Mouse (Mus musculus): Measurements from ENCODE around the gene Ift80. TPM values are rescaled to one million over a fixed set of nuclear protein-coding genes. Genes with fewer than 3 reads are reported as not detected.
A peak's percentile ranks its signal among the peaks of the same experiment; 100 is the strongest.
"Not testable (repeated sequence)": the region's sequence is repeated elsewhere in the genome, so short reads cannot be mapped to it uniquely, and the experiment has no call there.

The Ift80 gene
- 10 to 100 TPM; 22.4 to 29.5 TPM for total RNA-seq (2021)
- long read RNA-seq, experiment 1, full-length matches to known transcripts = 1 of 2 reads
- long read RNA-seq, experiment 1, partial matches to known transcripts = 0 of 2 reads
- long read RNA-seq, experiment 1, other reads (novel, unspliced or antisense) = 1 of 2 reads
- long read RNA-seq, experiment 2, full-length matches to known transcripts = 10 of 11 reads
- long read RNA-seq, experiment 2, partial matches to known transcripts = 1 of 11 reads
- long read RNA-seq, experiment 2, other reads (novel, unspliced or antisense) = 0 of 11 reads

GRCm38 (mm10) chr3:69004437-69005337 lies at the start of gene Ift80, which contains the start of gene Smc4:
Ift80 (minus strand) TSS chr3:69004570.
Smc4 (plus strand) TSS chr3:69004738.
- DNase-seq (ENCODE audit: low spot score in 2 of 2) = peak; percentile 84 to 93

DNA sequence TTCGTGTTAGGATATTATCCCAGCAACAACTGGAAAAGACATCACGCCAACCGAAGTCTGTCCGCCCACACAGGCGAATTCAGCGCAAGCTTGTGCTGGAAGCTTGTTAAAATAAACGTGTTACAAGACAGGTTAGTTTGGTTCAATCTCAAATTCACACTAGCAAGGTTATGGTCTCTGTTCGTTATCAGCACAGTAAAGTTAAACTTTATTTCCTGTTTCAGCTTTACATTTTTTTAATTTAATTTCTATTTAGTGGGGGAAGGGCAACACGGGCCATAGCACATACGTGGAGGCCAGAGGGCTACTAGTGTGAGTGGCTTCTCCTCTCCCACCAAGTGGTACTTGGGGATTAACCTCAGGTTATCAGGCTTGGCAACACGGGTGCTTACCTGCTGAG lies 47.5 kb upstream of the Ift80 start:
- no peak for DNase-seq (ENCODE audit: low spot score in 2 of 2)

- no peak for DNase-seq (ENCODE audit: low spot score in 2 of 2)
Observed at GRCm38 (mm10) chr3:69049011-69049410, 44.6 kb upstream of the Ift80 start.

DNA sequence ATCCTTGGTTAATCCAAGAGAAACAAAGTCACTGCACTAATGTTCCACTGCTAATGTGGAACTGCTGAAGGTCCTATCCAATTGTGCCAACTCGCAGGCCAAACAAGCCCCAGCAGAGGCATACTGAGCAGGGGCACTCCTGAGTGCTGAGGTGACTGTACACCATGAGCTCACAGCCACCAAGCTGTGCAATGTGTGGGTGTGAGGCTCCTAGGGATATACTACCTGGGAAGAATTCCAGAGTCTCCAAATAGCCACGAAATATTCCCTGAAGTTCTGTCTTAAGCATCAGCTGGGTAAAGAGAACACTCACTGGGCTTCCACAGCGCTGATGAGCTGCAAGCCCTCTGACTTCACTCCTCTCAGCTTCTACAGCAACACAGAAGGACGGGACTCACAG lies 43.3 kb upstream of the Ift80 start:
- DNase-seq (ENCODE audit: low spot score in 2 of 2) = no peak

- no peak for DNase-seq (ENCODE audit: low spot score in 2 of 2)
Observed at GRCm38 (mm10) chr3:69046509-69046908, 42.1 kb upstream of the Ift80 start.

GRCm38 (mm10) chr3:69045750-69046149 lies 41.4 kb upstream of the Ift80 start:
- no peak for DNase-seq (ENCODE audit: low spot score in 2 of 2)

DNA sequence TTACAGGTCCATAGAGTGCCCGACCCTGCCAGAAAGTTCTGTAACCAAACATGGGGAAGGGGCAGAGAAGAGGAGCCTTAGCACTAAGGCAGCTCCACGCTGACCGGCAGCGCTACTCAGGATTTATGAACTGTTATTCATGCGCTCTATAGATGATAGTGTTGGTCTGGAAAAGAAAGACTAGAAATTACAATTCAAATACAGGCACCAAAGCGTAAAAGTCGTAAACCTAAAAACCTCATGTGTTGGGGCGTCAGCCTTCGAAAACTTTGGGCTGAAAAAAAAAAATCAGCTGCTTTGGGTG lies 41.0 kb upstream of the Ift80 start:
- DNase-seq (ENCODE audit: low spot score in 2 of 2) = no peak

GRCm38 (mm10) chr3:69044645-69045399 lies 40.5 kb upstream of the Ift80 start, which contains the start of gene Trim59:
Trim59 (minus strand) TSS chr3:69044755.
- DNase-seq (ENCODE audit: low spot score in 2 of 2) = peak; percentile 80 to 82

- DNase-seq (ENCODE audit: low spot score in 2 of 2) = no peak
Observed at GRCm38 (mm10) chr3:69044167-69044591, 39.8 kb upstream of the Ift80 start.

DNA sequence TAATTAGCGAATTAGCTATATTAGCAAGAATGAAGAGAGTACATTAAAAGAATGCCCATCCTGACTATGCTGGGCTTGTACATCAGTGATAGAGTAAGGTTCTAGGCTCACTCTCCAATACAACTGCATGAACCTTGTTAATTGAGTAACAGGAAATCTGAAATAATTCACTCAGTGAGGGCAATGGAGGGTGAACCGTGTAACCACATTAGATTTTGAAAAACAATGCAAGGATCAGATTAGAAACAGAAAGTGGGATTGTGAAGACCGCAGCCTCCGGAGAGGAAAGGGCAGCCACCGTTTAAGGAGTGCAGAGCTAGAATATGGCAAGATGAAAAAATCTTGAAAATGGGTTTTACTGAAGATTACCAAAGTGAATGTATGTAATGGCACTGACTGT lies 36.9 kb upstream of the Ift80 start:
- no peak for DNase-seq (ENCODE audit: low spot score in 2 of 2)

- no peak for DNase-seq (ENCODE audit: low spot score in 2 of 2)
Observed at GRCm38 (mm10) chr3:69040105-69040504, 35.7 kb upstream of the Ift80 start.

GRCm38 (mm10) chr3:69026133-69026783 lies 21.9 kb upstream of the Ift80 start:
- no peak for DNase-seq (ENCODE audit: low spot score in 2 of 2)

GRCm38 (mm10) chr3:69020764-69021163 lies 16.4 kb upstream of the Ift80 start:
- DNase-seq (ENCODE audit: low spot score in 2 of 2) = no peak

- no peak for DNase-seq (ENCODE audit: low spot score in 2 of 2)
Observed at GRCm38 (mm10) chr3:69020285-69020684, 15.9 kb upstream of the Ift80 start.

DNA sequence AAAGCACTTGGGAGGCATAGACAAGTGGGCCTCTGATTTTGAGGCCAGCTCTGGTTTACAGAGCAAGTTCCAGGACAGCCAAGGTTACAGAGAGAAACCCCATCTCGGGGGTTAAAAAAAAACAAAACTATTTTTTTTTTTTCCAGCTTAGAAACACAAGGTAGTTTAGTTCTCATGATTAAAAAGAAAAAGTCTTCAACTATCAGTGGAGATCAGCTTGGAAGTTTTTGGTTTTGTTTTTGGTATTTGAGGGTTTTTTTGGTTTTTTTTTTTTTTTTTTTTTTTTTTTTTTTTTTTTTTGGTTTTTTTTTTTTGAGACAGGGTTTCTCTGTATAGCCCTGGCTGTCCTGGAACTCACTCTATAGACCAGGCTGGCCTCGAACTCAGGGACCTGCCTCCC lies 14.3 kb upstream of the Ift80 start:
- DNase-seq (ENCODE audit: low spot score in 2 of 2) = not testable (repeated sequence)

DNA sequence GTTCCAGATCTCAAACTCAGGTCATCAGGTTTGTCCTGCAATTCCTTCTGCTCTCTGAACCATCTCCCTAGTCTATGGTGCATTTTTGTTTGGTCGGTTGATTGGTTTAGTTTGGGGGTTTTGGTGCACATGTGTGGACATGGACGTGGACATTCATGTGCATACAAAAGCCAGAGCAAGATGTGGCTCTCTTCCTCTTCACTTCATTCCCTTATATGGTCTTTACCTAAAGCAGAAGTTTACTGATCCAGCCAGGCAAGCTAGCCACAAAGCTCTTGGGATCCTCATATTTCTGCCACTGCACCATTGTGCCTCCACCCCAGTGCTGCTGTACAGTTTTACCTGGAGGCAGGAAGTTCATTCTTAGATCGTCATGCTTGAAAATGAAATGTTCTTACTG lies 12.8 kb upstream of the Ift80 start:
- DNase-seq (ENCODE audit: low spot score in 2 of 2) = no peak

DNA sequence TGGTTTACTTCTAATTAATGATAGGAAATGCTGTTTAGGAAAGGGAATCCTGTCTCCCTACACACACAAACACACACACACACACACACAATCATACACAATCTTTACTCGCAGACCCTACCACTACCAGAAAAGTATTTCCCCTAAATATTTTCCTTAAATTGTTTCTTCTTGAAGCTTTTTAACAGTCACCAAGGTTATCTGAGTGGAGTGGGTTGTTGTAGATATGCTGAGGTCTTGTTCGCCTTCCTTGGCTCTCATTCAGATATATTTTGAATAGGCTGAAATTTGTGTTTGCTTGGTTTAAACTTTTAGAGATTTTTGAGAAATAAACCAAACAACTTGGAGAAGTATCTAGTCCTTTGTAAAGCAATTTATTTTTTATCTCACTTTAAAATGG lies 4.5 kb upstream of the Ift80 start:
- no peak for DNase-seq (ENCODE audit: low spot score in 2 of 2)

DNA sequence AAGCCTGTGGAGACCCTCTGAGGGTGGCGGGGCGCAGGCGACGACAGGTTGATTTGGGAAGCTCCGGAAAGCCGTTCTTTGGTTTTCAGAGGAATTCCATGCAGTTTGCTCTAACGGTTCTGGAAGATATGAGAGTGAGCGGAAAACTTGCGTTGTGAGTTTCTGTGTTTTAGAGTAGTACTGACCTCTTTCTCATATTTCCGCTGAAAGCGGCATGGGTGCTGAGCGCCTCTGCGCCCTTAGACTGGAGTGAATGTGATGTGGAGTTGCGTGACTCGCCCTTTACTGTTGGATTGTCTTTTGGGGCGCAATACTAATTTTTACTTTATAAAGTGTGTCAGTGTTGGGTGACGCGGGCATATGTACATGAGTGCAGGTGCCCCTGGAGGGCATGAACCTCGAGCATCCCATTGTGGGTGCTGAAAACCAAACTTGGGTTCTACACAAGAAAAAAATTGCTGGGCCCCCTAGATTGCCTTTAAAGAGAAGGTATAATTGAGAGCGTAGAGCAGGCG lies 1.9 kb upstream of the Ift80 start:
- DNase-seq (ENCODE audit: low spot score in 2 of 2) = no peak

GRCm38 (mm10) chr3:69005338-69006245 lies 1.2 kb upstream of the Ift80 start:
- DNase-seq (ENCODE audit: low spot score in 2 of 2) = peak; percentile 41 to 55

- no peak for DNase-seq (ENCODE audit: low spot score in 2 of 2)
Observed at GRCm38 (mm10) chr3:69004055-69004436, 324 bp downstream of the Ift80 start.
